Mouse (Mus musculus): ENCODE data around the gene Clrn2. TPM values are rescaled to one million over a fixed set of nuclear protein-coding genes. Genes with fewer than 3 reads are reported as not detected.

The Clrn2 gene
- polyA plus RNA-seq, 1 experiment from 2014 or later: not detected

- Histone ChIP-seq H3K36me3 (no peaks in the 10 kb centered on the region), H3K9me3 (replicated peaks) (no peaks in the 10 kb centered on the region), H3K4me3 (no peak overlapping the region), H3K27me3 (replicated peaks) (peaks cover 14% of the 10 kb centered on the region), H3K4me1 (replicated peaks) (no peaks in the 10 kb centered on the region), H3K27ac (ENCODE audit: poor library complexity, severe bottlenecking) (no peak overlapping the region), H3K4me2 (no peak overlapping the region), H3K9ac (no peak overlapping the region)
- 27% methylated on average over 7 of the region's 7 CpGs for WGBS
- no peak for ATAC-seq (ENCODE audit: insufficient number of reproducible peaks, low FRiP score)
Measured at GRCm38 (mm10) chr5:45472880-45473450, 19.4 kb downstream of the Clrn2 start.

DNA sequence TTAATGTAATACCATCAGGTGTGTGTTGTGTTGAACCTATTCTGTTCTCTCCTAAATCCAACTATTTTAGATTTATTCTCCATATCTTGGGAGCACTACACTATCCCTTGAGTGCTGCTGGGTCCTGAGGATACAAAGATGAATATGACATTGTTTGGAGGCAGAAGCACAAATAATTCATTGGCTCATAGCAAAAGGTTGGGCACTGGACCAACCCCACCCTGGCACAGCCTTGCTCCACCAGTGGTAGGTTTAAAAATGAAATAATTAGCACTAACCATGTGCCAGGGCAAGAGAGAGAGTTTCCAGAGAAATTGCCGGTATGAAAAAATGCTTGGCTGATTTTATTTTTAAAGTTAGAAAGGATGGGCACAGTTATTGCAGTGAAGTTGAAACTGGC is 20.0 kb downstream of the Clrn2 start:
- Histone ChIP-seq H3K4me1 (replicated peaks) (no peaks in the 10 kb centered on the region), H3K9me3 (replicated peaks) (no peaks in the 10 kb centered on the region), H3K4me2 (no peak overlapping the region), H3K9ac (no peak overlapping the region), H3K27ac (ENCODE audit: poor library complexity, severe bottlenecking) (no peak overlapping the region), H3K27me3 (replicated peaks) (peaks cover 14% of the 10 kb centered on the region), H3K4me3 (no peak overlapping the region), H3K36me3 (no peaks in the 10 kb centered on the region)
- no peak for ATAC-seq (ENCODE audit: insufficient number of reproducible peaks, low FRiP score)
- 93% methylated on average over 1 of the region's 1 CpGs for WGBS

DNA sequence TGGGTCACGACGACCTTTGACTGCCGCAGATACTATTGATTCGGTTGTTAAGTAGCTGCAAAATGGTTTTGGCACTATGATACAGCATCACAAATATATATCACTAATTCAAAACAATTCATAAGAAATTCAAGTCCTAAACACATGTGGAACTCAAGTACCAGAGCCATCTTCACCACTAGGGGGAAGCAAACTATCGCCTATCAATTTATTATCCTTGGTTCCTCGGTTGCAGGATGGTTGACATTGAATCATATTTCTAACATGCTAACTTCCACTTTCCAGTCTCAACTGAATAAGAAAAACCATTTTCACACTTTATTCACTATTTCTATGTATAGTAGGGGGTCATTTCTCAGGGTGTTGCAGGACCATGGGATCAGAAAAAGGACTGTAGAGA is 20.7 kb downstream of the Clrn2 start:
- Histone ChIP-seq H3K27me3 (replicated peaks) (peaks cover 14% of the 10 kb centered on the region), H3K27ac (ENCODE audit: poor library complexity, severe bottlenecking) (no peak overlapping the region), H3K9me3 (replicated peaks) (no peaks in the 10 kb centered on the region), H3K4me1 (replicated peaks) (no peaks in the 10 kb centered on the region), H3K4me2 (no peak overlapping the region), H3K4me3 (no peak overlapping the region), H3K36me3 (no peaks in the 10 kb centered on the region), H3K9ac (no peak overlapping the region)
- no peak for ATAC-seq (ENCODE audit: insufficient number of reproducible peaks, low FRiP score)
- WGBS: 24% methylated on average over 6 of the region's 6 CpGs

- H3K4me3 ChIP-seq: no peak overlapping the region
- WGBS: 61% methylated on average over 3 of the region's 4 CpGs
- H3K27ac ChIP-seq (ENCODE audit: poor library complexity, severe bottlenecking): no peak overlapping the region
- H3K36me3 ChIP-seq: no peaks in the 10 kb centered on the region
- no peak for ATAC-seq (ENCODE audit: insufficient number of reproducible peaks, low FRiP score)
- H3K4me1 ChIP-seq (replicated peaks): no peaks in the 10 kb centered on the region
- peaks cover 15% of the 10 kb centered on the region for H3K27me3 ChIP-seq (replicated peaks)
- no peak overlapping the region for H3K4me2 ChIP-seq
- no peaks in the 10 kb centered on the region for H3K9me3 ChIP-seq (replicated peaks)
- H3K9ac ChIP-seq: no peak overlapping the region
Measured at GRCm38 (mm10) chr5:45474758-45475157, 21.2 kb downstream of the Clrn2 start.

DNA sequence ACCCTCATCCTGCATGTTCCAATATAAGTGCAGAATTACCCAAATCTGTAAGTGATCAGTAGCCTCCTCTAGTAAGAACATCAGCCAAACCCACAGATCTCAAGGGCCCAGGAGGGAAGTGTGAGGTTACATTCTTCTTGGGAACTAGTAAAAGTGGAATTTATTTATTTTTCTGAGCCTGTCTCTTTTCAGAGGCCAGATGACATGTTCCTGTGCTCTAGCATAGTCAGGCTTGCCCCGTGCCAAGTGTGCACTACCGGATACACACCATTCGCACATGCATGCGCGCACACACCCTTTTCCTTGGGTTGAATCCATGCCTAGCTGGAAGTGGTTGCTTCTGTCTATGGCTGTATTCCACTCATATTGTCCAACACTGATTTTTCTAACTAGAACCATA is 22.2 kb downstream of the Clrn2 start:
- H3K9me3 ChIP-seq (replicated peaks): no peaks in the 10 kb centered on the region
- H3K9ac ChIP-seq: no peak overlapping the region
- no peaks in the 10 kb centered on the region for H3K36me3 ChIP-seq
- 81% methylated on average over 5 of the region's 5 CpGs for WGBS
- H3K4me1 ChIP-seq (replicated peaks): no peaks in the 10 kb centered on the region
- H3K27me3 ChIP-seq (replicated peaks): peaks cover 25% of the 10 kb centered on the region
- H3K4me3 ChIP-seq: no peak overlapping the region
- ATAC-seq (ENCODE audit: insufficient number of reproducible peaks, low FRiP score): no peak
- no peak overlapping the region for H3K27ac ChIP-seq (ENCODE audit: poor library complexity, severe bottlenecking)
- H3K4me2 ChIP-seq: no peak overlapping the region

GRCm38 (mm10) chr5:45476288-45476687 is 22.7 kb downstream of the Clrn2 start:
- ATAC-seq (ENCODE audit: insufficient number of reproducible peaks, low FRiP score): no peak
- no peaks in the 10 kb centered on the region for H3K9me3 ChIP-seq (replicated peaks)
- H3K4me2 ChIP-seq: no peak overlapping the region
- 39% methylated on average over 6 of the region's 6 CpGs for WGBS
- H3K27ac ChIP-seq (ENCODE audit: poor library complexity, severe bottlenecking): no peak overlapping the region
- no peak overlapping the region for H3K4me3 ChIP-seq
- no peaks in the 10 kb centered on the region for H3K36me3 ChIP-seq
- H3K4me1 ChIP-seq (replicated peaks): no peaks in the 10 kb centered on the region
- H3K27me3 ChIP-seq (replicated peaks): peaks cover 25% of the 10 kb centered on the region
- no peak overlapping the region for H3K9ac ChIP-seq

GRCm38 (mm10) chr5:45477601-45478000 is 24.1 kb downstream of the Clrn2 start:
- Histone ChIP-seq H3K9me3 (replicated peaks) (no peaks in the 10 kb centered on the region), H3K4me1 (replicated peaks) (no peaks in the 10 kb centered on the region), H3K4me3 (no peak overlapping the region), H3K4me2 (no peak overlapping the region), H3K9ac (no peak overlapping the region), H3K27ac (ENCODE audit: poor library complexity, severe bottlenecking) (no peak overlapping the region), H3K27me3 (replicated peaks) (peaks cover 25% of the 10 kb centered on the region), H3K36me3 (no peaks in the 10 kb centered on the region)
- WGBS: 81% methylated on average over 7 of the region's 7 CpGs
- ATAC-seq (ENCODE audit: insufficient number of reproducible peaks, low FRiP score): no peak

- H3K27ac ChIP-seq (ENCODE audit: poor library complexity, severe bottlenecking): no peak overlapping the region
- peaks cover 25% of the 10 kb centered on the region for H3K27me3 ChIP-seq (replicated peaks)
- WGBS: 80% methylated on average over 1 of the region's 1 CpGs
- H3K9ac ChIP-seq: no peak overlapping the region
- no peaks in the 10 kb centered on the region for H3K4me1 ChIP-seq (replicated peaks)
- no peak for ATAC-seq (ENCODE audit: insufficient number of reproducible peaks, low FRiP score)
- no peaks in the 10 kb centered on the region for H3K36me3 ChIP-seq
- no peaks in the 10 kb centered on the region for H3K9me3 ChIP-seq (replicated peaks)
- no peak overlapping the region for H3K4me3 ChIP-seq
- no peak overlapping the region for H3K4me2 ChIP-seq
Measured at GRCm38 (mm10) chr5:45480066-45480465, 26.5 kb downstream of the Clrn2 start.

DNA sequence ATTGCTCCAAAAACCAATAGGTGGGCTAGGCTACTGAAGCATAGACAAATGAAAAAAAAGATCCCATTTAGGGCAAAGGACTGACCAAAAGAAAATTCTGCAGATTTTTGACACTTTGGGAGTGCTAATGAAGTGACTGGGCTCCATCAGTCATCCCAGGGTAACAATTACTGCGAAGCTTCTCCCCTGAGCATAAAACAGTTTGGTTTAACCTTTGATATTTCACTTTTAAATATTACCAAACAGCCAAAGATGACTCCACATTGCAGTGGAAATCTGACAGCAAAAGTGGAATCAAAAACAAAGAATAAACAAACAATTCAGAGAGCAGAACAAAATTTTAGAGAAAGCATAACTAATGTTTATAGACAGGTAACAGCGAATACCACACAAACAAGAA is 27.6 kb downstream of the Clrn2 start:
- 82% methylated on average over 2 of the region's 2 CpGs for whole genome bisulfite sequencing
- Histone ChIP-seq H3K9ac (no peak overlapping the region), H3K9me3 (replicated peaks) (no peaks in the 10 kb centered on the region), H3K4me2 (no peak overlapping the region), H3K4me3 (no peak overlapping the region), H3K4me1 (replicated peaks) (no peaks in the 10 kb centered on the region), H3K36me3 (no peaks in the 10 kb centered on the region), H3K27ac (ENCODE audit: poor library complexity, severe bottlenecking) (no peak overlapping the region), H3K27me3 (replicated peaks) (peaks cover 21% of the 10 kb centered on the region)
- ATAC-seq (ENCODE audit: insufficient number of reproducible peaks, low FRiP score): no peak

DNA sequence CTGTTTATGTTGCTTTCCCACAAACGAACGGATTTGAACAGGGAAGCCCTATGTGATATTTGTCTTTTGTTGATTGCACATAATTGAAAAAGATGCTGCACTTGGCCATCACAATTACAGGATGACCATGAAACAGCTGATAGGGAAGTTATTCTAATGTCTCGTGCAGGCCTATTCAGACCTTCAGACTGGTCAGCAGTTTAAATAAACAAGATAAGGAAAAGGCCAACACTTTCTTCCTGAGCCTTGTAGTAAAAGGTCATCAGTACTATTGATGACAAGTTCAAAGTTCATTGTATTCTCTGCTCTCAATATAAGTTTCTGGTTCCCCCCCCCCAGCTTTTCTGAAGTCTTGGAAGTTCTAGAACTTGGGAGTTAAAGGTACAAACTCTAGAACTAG is 29.1 kb downstream of the Clrn2 start:
- no peak for ATAC-seq (ENCODE audit: insufficient number of reproducible peaks, low FRiP score)
- 44% methylated on average over 3 of the region's 3 CpGs for WGBS
- H3K4me2 ChIP-seq: no peak overlapping the region

GRCm38 (mm10) chr5:45483654-45484053 is 30.1 kb downstream of the Clrn2 start:
- peaks cover 21% of the 10 kb centered on the region for H3K27me3 ChIP-seq (replicated peaks)
- H3K4me3 ChIP-seq: no peak overlapping the region
- no peak for ATAC-seq (ENCODE audit: insufficient number of reproducible peaks, low FRiP score)
- no peaks in the 10 kb centered on the region for H3K36me3 ChIP-seq
- WGBS: 79% methylated on average over 1 of the region's 1 CpGs
- H3K4me2 ChIP-seq: no peak overlapping the region
- no peaks in the 10 kb centered on the region for H3K4me1 ChIP-seq (replicated peaks)
- H3K9me3 ChIP-seq (replicated peaks): no peaks in the 10 kb centered on the region
- H3K9ac ChIP-seq: no peak overlapping the region
- H3K27ac ChIP-seq (ENCODE audit: poor library complexity, severe bottlenecking): no peak overlapping the region

More for the DNA sequence above, 29.1 kb downstream of the Clrn2 start:
- H3K36me3 ChIP-seq: no peaks in the 10 kb centered on the region
- H3K9ac ChIP-seq: no peak overlapping the region
- H3K9me3 ChIP-seq (replicated peaks): no peaks in the 10 kb centered on the region
- no peaks in the 10 kb centered on the region for H3K4me1 ChIP-seq (replicated peaks)
- H3K27me3 ChIP-seq (replicated peaks): peaks cover 23% of the 10 kb centered on the region
- no peak overlapping the region for H3K4me3 ChIP-seq
- no peak overlapping the region for H3K27ac ChIP-seq (ENCODE audit: poor library complexity, severe bottlenecking)

DNA sequence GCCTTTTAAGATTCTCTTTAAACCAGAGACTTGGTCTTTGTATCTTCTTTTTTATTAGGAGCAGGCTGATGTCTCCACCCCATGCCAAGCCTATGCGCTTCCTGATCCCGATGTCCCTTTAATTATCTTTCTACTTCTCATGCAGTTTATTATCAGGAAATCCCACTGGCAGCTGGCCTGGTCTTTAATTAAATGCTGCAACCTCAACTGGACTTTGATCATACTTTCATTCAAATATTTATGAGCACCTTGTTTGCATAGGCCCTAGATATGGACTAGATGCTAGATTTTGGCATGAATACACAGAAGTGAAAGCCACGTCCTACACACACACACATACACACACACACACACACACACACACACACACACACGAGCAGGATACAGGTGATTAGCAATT is 38.2 kb downstream of the Clrn2 start:
- WGBS: 66% methylated on average over 4 of the region's 4 CpGs
- H3K4me3 ChIP-seq: no peak overlapping the region
- peaks cover 3% of the 10 kb centered on the region for H3K36me3 ChIP-seq
- H3K4me2 ChIP-seq: no peak overlapping the region
- no peaks in the 10 kb centered on the region for H3K9me3 ChIP-seq (replicated peaks)
- peaks cover 9% of the 10 kb centered on the region for H3K4me1 ChIP-seq (replicated peaks)
- H3K27ac ChIP-seq (ENCODE audit: poor library complexity, severe bottlenecking): no peak overlapping the region
- ATAC-seq (ENCODE audit: insufficient number of reproducible peaks, low FRiP score): no peak
- H3K9ac ChIP-seq: no peak overlapping the region
- H3K27me3 ChIP-seq (replicated peaks): peaks cover 17% of the 10 kb centered on the region
